Mouse (Mus musculus) CH12.LX (cell line): ENCODE measurements at regions not wholly inside any gene's neighbourhood (a gene's known extent, or its start where the extent isn't known, plus 50 kb on each side); places are given as distances from the start of the nearest gene placed in this dataset.

Source experiments
- DNase-seq: peaks from one replicate; pipeline ENCODE4 v3.0.0-alpha.2; 2013; ENCODE audit errors: extremely low read depth
- H3K27ac ChIP-seq: 2 replicates; pipeline ENCODE4 v1.5.1; 2012; ENCODE audit warnings: low read depth, mild to moderate bottlenecking, control low read depth, moderate library complexity; ENCODE audit not compliant: insufficient read depth
- H3K27me3 ChIP-seq: replicated peaks from 2 replicates; pipeline ENCODE3; 2012; ENCODE audit warnings: inconsistent platforms
- H3K36me3 ChIP-seq, 2 experiments: replicated peaks in 1 of 2; 2 replicates each; pipeline versions ENCODE3 to v1.6.1; 2012; ENCODE audit warnings: inconsistent platforms in 1 of 2, low read length in 1 of 2, mild to moderate bottlenecking in 1 of 2, mixed read lengths in 1 of 2, moderate library complexity in 1 of 2; ENCODE audit not compliant: control insufficient read depth in 1 of 2, insufficient read depth in 1 of 2
- H3K4me1 ChIP-seq, 2 experiments: 2 replicates each; pipeline ENCODE4 v1.6.1; 2012; ENCODE audit warnings: inconsistent platforms in 1 of 2, moderate library complexity in 1 of 2; ENCODE audit not compliant: insufficient read depth in 2 of 2, control insufficient read depth in 1 of 2
- H3K4me2 ChIP-seq: 2 replicates; pipeline ENCODE4 v1.6.1; 2012; ENCODE audit warnings: low read depth, mild to moderate bottlenecking, control low read depth; ENCODE audit not compliant: poor library complexity, insufficient read depth, severe bottlenecking
- H3K4me3 ChIP-seq, 3 experiments: fragments of 150-350 bp in 1 of 3; sonication (generic) in 1 of 3; replicated peaks in 1 of 3; 2 replicates each; pipeline versions ENCODE3 to v1.5.1; 2011 to 2012; ENCODE audit warnings: low read depth in 2 of 3, low read length in 2 of 3, mild to moderate bottlenecking in 2 of 3, moderate library complexity in 2 of 3, control low read depth in 1 of 3, improper control_type of control experiment in 1 of 3, inconsistent platforms in 1 of 3, mixed read lengths in 1 of 3; ENCODE audit not compliant: poor library complexity in 1 of 3
- H3K79me2 ChIP-seq: replicated peaks from 2 replicates; pipeline ENCODE4 v1.6.1; 2012; ENCODE audit warnings: mild to moderate bottlenecking, moderate library complexity; ENCODE audit not compliant: control insufficient read depth, poor library complexity, insufficient read depth, severe bottlenecking; ENCODE audit errors: extremely low read depth
- H3K9ac ChIP-seq: 2 replicates; pipeline ENCODE4 v1.6.1; 2012; ENCODE audit warnings: low read depth, mild to moderate bottlenecking, control low read depth, moderate library complexity; ENCODE audit not compliant: insufficient read depth
- H3K9me3 ChIP-seq: replicated peaks from 2 replicates; pipeline ENCODE3; 2012; ENCODE audit warnings: low read length, inconsistent platforms, mixed read lengths
- BHLHE40 ChIP-seq: IDR thresholded peaks from 2 replicates; pipeline ENCODE4 v1.6.1; 2011; ENCODE audit warnings: mild to moderate bottlenecking, low read depth, low read length, improper control_type of control experiment
- CHD1 ChIP-seq: IDR thresholded peaks from 2 replicates; pipeline ENCODE4 v1.6.1; 2012; ENCODE audit warnings: low read depth, low read length, improper control_type of control experiment, inconsistent platforms
- CHD2 ChIP-seq: IDR thresholded peaks from 2 replicates; pipeline ENCODE4 v1.6.1; 2011; ENCODE audit warnings: low read length, improper control_type of control experiment
- CTCF ChIP-seq, 2 experiments: IDR thresholded peaks in 1 of 2; conservative IDR thresholded peaks in 1 of 2; 2 replicates each; pipeline ENCODE4 v1.5.1; 2011 to 2012; ENCODE audit warnings: low read depth in 2 of 2, low read length in 2 of 2, improper control_type of control experiment in 1 of 2, inconsistent platforms in 1 of 2, mild to moderate bottlenecking in 1 of 2, moderate library complexity in 1 of 2
- E2F4 ChIP-seq: IDR thresholded peaks from 2 replicates; pipeline ENCODE4 v1.6.1; 2011; ENCODE audit warnings: low read depth, low read length, improper control_type of control experiment; ENCODE audit not compliant: insufficient replicate concordance
- ELF1 ChIP-seq: IDR thresholded peaks from 2 replicates; pipeline ENCODE4 v1.6.1; 2014; ENCODE audit warnings: low read depth, mild to moderate bottlenecking, inconsistent platforms, low read length, improper control_type of control experiment
- EP300 ChIP-seq: IDR thresholded peaks from 2 replicates; pipeline ENCODE4 v1.6.1; 2011; ENCODE audit warnings: low read length, improper control_type of control experiment
- ETS1 ChIP-seq: conservative IDR thresholded peaks from 2 replicates; pipeline ENCODE4 v1.6.1; 2012; ENCODE audit warnings: low read depth, mild to moderate bottlenecking, inconsistent platforms, low read length, improper control_type of control experiment, moderate library complexity
- GABPA ChIP-seq: IDR thresholded peaks from 2 replicates; pipeline ENCODE4 v1.6.1; 2012; ENCODE audit warnings: low read depth, low read length, improper control_type of control experiment, inconsistent platforms; ENCODE audit not compliant: insufficient replicate concordance
- HCFC1 ChIP-seq: IDR thresholded peaks from 2 replicates; pipeline ENCODE4 v1.6.1; 2012; ENCODE audit warnings: low read depth, mild to moderate bottlenecking, inconsistent platforms, low read length, improper control_type of control experiment
- IRF4 ChIP-seq: IDR thresholded peaks from 2 replicates; pipeline ENCODE4 v1.6.1; 2014; ENCODE audit warnings: low read depth, mild to moderate bottlenecking, inconsistent platforms, low read length, improper control_type of control experiment
- JUN ChIP-seq: IDR thresholded peaks from 2 replicates; pipeline ENCODE4 v1.6.1; 2011; ENCODE audit warnings: low read depth, mild to moderate bottlenecking, low read length, improper control_type of control experiment, moderate library complexity; ENCODE audit not compliant: insufficient read depth
- JUND ChIP-seq: conservative IDR thresholded peaks from 2 replicates; pipeline ENCODE4 v1.6.1; 2011; ENCODE audit warnings: low read depth, low read length, improper control_type of control experiment
- KAT2A ChIP-seq: IDR thresholded peaks from 2 replicates; pipeline ENCODE4 v1.6.1; 2012; ENCODE audit warnings: low read length, improper control_type of control experiment, inconsistent platforms; ENCODE audit not compliant: insufficient replicate concordance
- MAFK ChIP-seq: IDR thresholded peaks from 2 replicates; pipeline ENCODE4 v1.6.1; 2011; ENCODE audit warnings: low read length, improper control_type of control experiment; ENCODE audit not compliant: insufficient replicate concordance
- MAX ChIP-seq: IDR thresholded peaks from 2 replicates; pipeline ENCODE4 v1.6.1; 2011; ENCODE audit warnings: low read length, improper control_type of control experiment
- MAZ ChIP-seq: IDR thresholded peaks from 2 replicates; pipeline ENCODE4 v1.6.1; 2012; ENCODE audit warnings: low read depth, mild to moderate bottlenecking, inconsistent platforms, low read length, improper control_type of control experiment, moderate library complexity
- MEF2A ChIP-seq: IDR thresholded peaks from 2 replicates; pipeline ENCODE4 v1.6.1; 2014; ENCODE audit warnings: low read depth, mild to moderate bottlenecking, inconsistent platforms, low read length, improper control_type of control experiment, borderline replicate concordance
- MXI1 ChIP-seq: IDR thresholded peaks from 2 replicates; pipeline ENCODE4 v1.6.1; 2011; ENCODE audit warnings: mild to moderate bottlenecking, low read depth, low read length, improper control_type of control experiment
- MYC ChIP-seq: IDR thresholded peaks from 2 replicates; pipeline ENCODE4 v1.6.1; 2011; ENCODE audit warnings: low read depth, mild to moderate bottlenecking, improper control_type of control experiment, low read length
- NELFE ChIP-seq: IDR thresholded peaks from 2 replicates; pipeline ENCODE4 v1.6.1; 2011; ENCODE audit warnings: low read depth, low read length, improper control_type of control experiment
- NRF1 ChIP-seq: IDR thresholded peaks from 2 replicates; pipeline ENCODE4 v1.6.1; 2014; ENCODE audit warnings: low read depth, mild to moderate bottlenecking, inconsistent platforms, low read length, improper control_type of control experiment, moderate library complexity
- PAX5 ChIP-seq: IDR thresholded peaks from 2 replicates; pipeline ENCODE4 v1.6.1; 2012; ENCODE audit warnings: low read length, inconsistent platforms, mixed read lengths
- POLR2A ChIP-seq: IDR thresholded peaks from 2 replicates; pipeline ENCODE4 v1.6.1; 2011; ENCODE audit warnings: low read depth, mild to moderate bottlenecking, improper control_type of control experiment, low read length
- POLR2AphosphoS2 ChIP-seq: IDR thresholded peaks from 2 replicates; pipeline ENCODE4 v1.6.1; 2011; ENCODE audit warnings: low read depth, low read length, improper control_type of control experiment
- RAD21 ChIP-seq: IDR thresholded peaks from 2 replicates; pipeline ENCODE4 v1.6.1; 2011; ENCODE audit warnings: low read depth, mild to moderate bottlenecking, low read length, improper control_type of control experiment, moderate library complexity
- RCOR1 ChIP-seq: conservative IDR thresholded peaks from 2 replicates; pipeline ENCODE4 v1.6.1; 2012; ENCODE audit warnings: low read depth, mild to moderate bottlenecking, inconsistent platforms, low read length, improper control_type of control experiment
- SIN3A ChIP-seq: IDR thresholded peaks from 2 replicates; pipeline ENCODE4 v1.6.1; 2012; ENCODE audit warnings: low read length, improper control_type of control experiment, inconsistent platforms
- SMC3 ChIP-seq: IDR thresholded peaks from 2 replicates; pipeline ENCODE4 v1.6.1; 2011; ENCODE audit warnings: low read depth, low read length, improper control_type of control experiment
- TBP ChIP-seq: conservative IDR thresholded peaks from 2 replicates; pipeline ENCODE4 v1.6.1; 2011; ENCODE audit warnings: low read depth, low read length, improper control_type of control experiment
- TCF12 ChIP-seq: IDR thresholded peaks from 2 replicates; pipeline ENCODE4 v1.6.1; 2014; ENCODE audit warnings: low read depth, mild to moderate bottlenecking, inconsistent platforms, low read length, improper control_type of control experiment
- UBTF ChIP-seq: IDR thresholded peaks from 2 replicates; pipeline ENCODE4 v1.6.1; 2012; ENCODE audit warnings: low read depth, mild to moderate bottlenecking, inconsistent platforms, low read length, improper control_type of control experiment, moderate library complexity
- USF1 ChIP-seq: IDR thresholded peaks from 2 replicates; pipeline ENCODE4 v1.6.1; 2014; ENCODE audit warnings: low read depth, mild to moderate bottlenecking, inconsistent platforms, low read length, improper control_type of control experiment
- USF2 ChIP-seq: conservative IDR thresholded peaks from 2 replicates; pipeline ENCODE4 v1.6.1; 2011; ENCODE audit warnings: low read depth, low read length, improper control_type of control experiment
- ZC3H11A ChIP-seq: IDR thresholded peaks from 2 replicates; pipeline ENCODE4 v1.6.1; 2012; ENCODE audit warnings: low read depth, mild to moderate bottlenecking, inconsistent platforms, low read length, improper control_type of control experiment
- ZKSCAN1 ChIP-seq: IDR thresholded peaks from 2 replicates; pipeline ENCODE4 v1.6.1; 2012; ENCODE audit warnings: low read depth, inconsistent platforms, low read length, improper control_type of control experiment, borderline replicate concordance
- ZMIZ1 ChIP-seq: IDR thresholded peaks from 2 replicates; pipeline ENCODE4 v1.6.1; 2012; ENCODE audit warnings: low read depth, mild to moderate bottlenecking, inconsistent platforms, low read length, improper control_type of control experiment
- ZNF384 ChIP-seq: IDR thresholded peaks from 2 replicates; pipeline ENCODE4 v1.6.1; 2012; ENCODE audit warnings: low read depth, low read length, improper control_type of control experiment, inconsistent platforms
- dilution Hi-C: fragments of 300-500 bp; cut with MboI; formaldehyde crosslinking; loops from 2 replicates; pipeline ENCODE4 v1.14.3; 2020; ENCODE audit warnings: low sequenced_read_pairs; ENCODE audit not compliant: extremely low pct_unique_long_range_greater_than_20kb, extremely low pct_ligation_motif_present
- in situ Hi-C: fragments of 300-500 bp; cut with MboI; formaldehyde crosslinking; loops from 3 replicates; pipeline ENCODE4 v1.14.3; 2019; ENCODE audit warnings: low sequenced_read_pairs, low pct_ligation_motif_present, low pct_unique_long_range_greater_than_20kb, mixed read lengths

- Histone ChIP-seq H3K27me3 (no peaks in the 10 kb centered on the region), H3K4me3 (no peak overlapping the region), H3K9me3 (peaks cover 2% of the 10 kb centered on the region), H3K36me3 (no peaks in the 10 kb centered on the region), H3K27ac (no peak overlapping the region), H3K4me1 (peaks cover 4 to 17% of the 10 kb centered on the region in 2 experiments; a peak in 3 of 4 replicates), H3K4me2 (no peak overlapping the region; the same call in 1 of the 2 replicates), H3K9ac (no peak overlapping the region), H3K79me2 (no peaks in the 10 kb centered on the region)
- DNase-seq, result peak; percentile 48
- dilution Hi-C loops (no loop called here), in situ Hi-C loops (no loop called here)
- TF ChIP-seq ETS1 (peak; percentile 32; the same call in 1 of the 2 replicates), POLR2A (no peak), ZKSCAN1 (no peak), ZNF384 (peak; percentile 99), MYC (no peak), MAFK (0 out of 2 replicates have a peak, but pooled peaks have one; percentile 29), HCFC1 (no peak), UBTF (no peak), MEF2A (peak; percentile 72; the same call in 1 of the 2 replicates), ZC3H11A (no peak), EP300 (peak; percentile 84), USF1 (peak; percentile 77), NRF1 (no peak), JUN (peak; percentile 67), MAX (peak; percentile 35; the same call in 1 of the 2 replicates), RAD21 (no peak; the same call in 1 of the 2 replicates), GABPA (no peak), MXI1 (no peak), RCOR1 (0 out of 2 replicates have a peak, but pooled peaks have one; percentile 45), TCF12 (no peak), JUND (no peak), ZMIZ1 (no peak), E2F4 (no peak), IRF4 (peak; percentile 67), SMC3 (no peak), KAT2A (no peak), CHD2 (no peak), USF2 (peak; percentile 76), TBP (no peak), BHLHE40 (no peak; the same call in 1 of the 2 replicates), SIN3A (peak; percentile 48; the same call in 1 of the 2 replicates), MAZ (no peak), PAX5 (no peak), CHD1 (no peak), POLR2AphosphoS2 (no peak), ELF1 (no peak), CTCF (conservative IDR thresholded peaks at IDR 0.05 in 1 of 2, IDR thresholded peaks at IDR 0.05 in 1 of 2; ENCODE audit: low read depth in 2 of 2, low read length in 2 of 2) (no peak), NELFE (no peak)
- TF ChIP-seq, all 38 proteins: peak for 12
Measured at GRCm38 (mm10) chr2:70888840-70889469, 63.4 kb upstream of the Tlk1 start.
